Mouse (Mus musculus) embryonic fibroblast, embryonic 13.5 days (primary cell): Measurements from ENCODE around the gene 1600014C10Rik. TPM values are rescaled to one million over a fixed set of nuclear protein-coding genes. Genes with fewer than 3 reads are reported as not detected.

Experiments used
- H3K27ac ChIP-seq: 2 replicates; pipeline ENCODE4 v1.5.1; 2012; ENCODE audit warnings: low read length, control low read depth, inconsistent platforms; ENCODE audit not compliant: insufficient read depth
- H3K4me1 ChIP-seq: 2 replicates; pipeline ENCODE4 v1.6.1; 2011; ENCODE audit warnings: low read length; ENCODE audit not compliant: control insufficient read depth, insufficient read depth
- H3K4me3 ChIP-seq: 2 replicates; pipeline ENCODE4 v1.5.1; 2011; ENCODE audit warnings: mild to moderate bottlenecking, control low read depth, low read length; ENCODE audit not compliant: insufficient read depth
- CTCF ChIP-seq: IDR thresholded peaks from 2 replicates; pipeline ENCODE4 v1.5.1; 2011; ENCODE audit warnings: mild to moderate bottlenecking, control low read depth, low read length, moderate library complexity, borderline replicate concordance; ENCODE audit not compliant: insufficient read depth
- POLR2A ChIP-seq: IDR thresholded peaks from 2 replicates; pipeline ENCODE4 v1.6.1; 2011; ENCODE audit warnings: low read depth, mild to moderate bottlenecking, control low read depth, low read length, moderate library complexity
- polyA plus RNA-seq: library from polyadenylated mRNA; stranded (reverse); fragments of >200 nt; gene quantifications from 2 replicates; pipeline ENCODE4 v1.2.4, GENCODE M21; 2011; ENCODE audit warnings: low read depth; ENCODE audit not compliant: missing spikeins, insufficient read length

1600014C10Rik gene
- polyA plus RNA-seq, 1 experiment = 22.5 TPM

GRCm38 (mm10) chr7:38163433-38164050 lies 19.5 kb upstream of the 1600014C10Rik start:
- Histone ChIP-seq H3K4me3 (no peak overlapping the region), H3K4me1 (no peaks in the 10 kb centered on the region), H3K27ac (no peak overlapping the region)
- no peak for TF ChIP-seq POLR2A
- TF ChIP-seq CTCF = no peak

- H3K4me3 ChIP-seq = no peak overlapping the region
- TF ChIP-seq POLR2A = no peak
- no peak for TF ChIP-seq CTCF
- no peak overlapping the region for H3K27ac ChIP-seq
Observed at GRCm38 (mm10) chr7:38166930-38167645, 15.9 kb upstream of the 1600014C10Rik start.

GRCm38 (mm10) chr7:38167724-38168141 lies 15.3 kb upstream of the 1600014C10Rik start:
- Histone ChIP-seq H3K4me1 (no peaks in the 10 kb centered on the region), H3K27ac (no peak overlapping the region), H3K4me3 (no peak overlapping the region)
- TF ChIP-seq POLR2A (no peak), CTCF (no peak)

More at GRCm38 (mm10) chr7:38166930-38167645, 15.9 kb upstream of the 1600014C10Rik start:
- no peaks in the 10 kb centered on the region for H3K4me1 ChIP-seq

- TF ChIP-seq CTCF = no peak
- no peak overlapping the region for H3K4me3 ChIP-seq
- no peak overlapping the region for H3K27ac ChIP-seq
- H3K4me1 ChIP-seq = no peaks in the 10 kb centered on the region
Observed at GRCm38 (mm10) chr7:38173871-38174270, 9.1 kb upstream of the 1600014C10Rik start.

GRCm38 (mm10) chr7:38174321-38175148 lies 8.5 kb upstream of the 1600014C10Rik start:
- TF ChIP-seq POLR2A = no peak
- TF ChIP-seq CTCF = no peak
- H3K27ac ChIP-seq = no peak overlapping the region
- H3K4me1 ChIP-seq = no peaks in the 10 kb centered on the region
- H3K4me3 ChIP-seq = no peak overlapping the region

GRCm38 (mm10) chr7:38176056-38176455 lies 7.0 kb upstream of the 1600014C10Rik start:
- TF ChIP-seq CTCF = no peak
- no peak for TF ChIP-seq POLR2A
- H3K4me1 ChIP-seq = no peaks in the 10 kb centered on the region
- H3K27ac ChIP-seq = no peak overlapping the region
- H3K4me3 ChIP-seq = no peak overlapping the region

GRCm38 (mm10) chr7:38179896-38180295 lies 3.1 kb upstream of the 1600014C10Rik start:
- no peak for TF ChIP-seq POLR2A
- no peak for TF ChIP-seq CTCF
- Histone ChIP-seq H3K4me1 (no peaks in the 10 kb centered on the region), H3K4me3 (no peak overlapping the region)

GRCm38 (mm10) chr7:38181366-38181765 lies 1.7 kb upstream of the 1600014C10Rik start:
- no peak overlapping the region for H3K4me3 ChIP-seq
- no peaks in the 10 kb centered on the region for H3K4me1 ChIP-seq
- TF ChIP-seq CTCF = no peak
- TF ChIP-seq POLR2A = no peak
- H3K27ac ChIP-seq = no peak overlapping the region

More at GRCm38 (mm10) chr7:38179896-38180295, 3.1 kb upstream of the 1600014C10Rik start:
- H3K27ac ChIP-seq = no peak overlapping the region

GRCm38 (mm10) chr7:38182596-38182961 lies 438 bp upstream of the 1600014C10Rik start:
- peak; percentile 74 for TF ChIP-seq CTCF
- no peak for TF ChIP-seq POLR2A
- H3K4me3 ChIP-seq = 0 out of 2 replicates have a peak overlapping the region, but pooled peaks have one; percentile 53
- peak overlapping the region; percentile 24; the same call in 1 of the 2 replicates for H3K27ac ChIP-seq
- no peaks in the 10 kb centered on the region for H3K4me1 ChIP-seq

GRCm38 (mm10) chr7:38183709-38184417 lies 846 bp downstream of the 1600014C10Rik start:
- peak; percentile 83 for TF ChIP-seq POLR2A
- TF ChIP-seq CTCF = no peak
- Histone ChIP-seq H3K4me3 (peak overlapping the region; percentile 53), H3K4me1 (no peaks in the 10 kb centered on the region), H3K27ac (peak overlapping the region; percentile 50; the same call in 1 of the 2 replicates)
